Mouse (Mus musculus) intestine, embryonic 14.5 days (tissue): ENCODE measurements around the gene D16Ertd472e. TPM values are rescaled to one million over a fixed set of nuclear protein-coding genes. Genes with fewer than 3 reads are reported as not detected.

Source experiments
- ATAC-seq: fragments of 200-750 bp; cut with Nextera tagmentation; replicated peaks from 2 replicates; pipeline ENCODE4 v1.8.0; 2017; ENCODE audit warnings: low read depth, moderate number of reproducible peaks, moderate TSS enrichment, moderate library complexity; ENCODE audit not compliant: low FRiP score, low TSS enrichment
- DNase-seq: peaks from one replicate; pipeline ENCODE4 v3.0.0-alpha.2; 2018; ENCODE audit warnings: low spot score
- H3K27ac ChIP-seq: fragments of 300-500 bp; sonication (generic); 2 replicates; pipeline ENCODE4 v1.5.1; 2014; ENCODE audit warnings: low read depth, mild to moderate bottlenecking, control low read depth
- H3K27me3 ChIP-seq: fragments of 300-500 bp; sonication (generic); replicated peaks from 2 replicates; pipeline ENCODE4 v1.6.1; 2014; ENCODE audit warnings: low read length, control low read depth; ENCODE audit not compliant: control insufficient read depth, insufficient read depth
- H3K36me3 ChIP-seq: fragments of 300-500 bp; sonication (generic); 2 replicates; pipeline ENCODE4 v1.6.1; 2014; ENCODE audit warnings: low read length, control low read depth; ENCODE audit not compliant: control insufficient read depth, insufficient read depth
- H3K4me1 ChIP-seq: fragments of 300-500 bp; sonication (generic); replicated peaks from 2 replicates; pipeline ENCODE4 v1.6.1; 2014; ENCODE audit warnings: low read length, control low read depth, mixed read lengths; ENCODE audit not compliant: control insufficient read depth, insufficient read depth
- H3K4me2 ChIP-seq: fragments of 300-500 bp; sonication (generic); 2 replicates; pipeline ENCODE4 v1.6.1; 2014; ENCODE audit warnings: low read length
- H3K4me3 ChIP-seq: fragments of 300-500 bp; sonication (generic); 2 replicates; pipeline ENCODE4 v1.5.1; 2014; ENCODE audit warnings: low read depth, low read length, control low read depth, mixed read lengths
- H3K9ac ChIP-seq: fragments of 300-500 bp; sonication (generic); 2 replicates; pipeline ENCODE4 v1.6.1; 2014; ENCODE audit warnings: mild to moderate bottlenecking, low read length
- H3K9me3 ChIP-seq: fragments of 300-500 bp; sonication (generic); 2 replicates; pipeline ENCODE4 v1.6.1; 2016; ENCODE audit warnings: low read length, control low read depth; ENCODE audit not compliant: control insufficient read depth
- WGBS: fragments of 180-500 bp; shearing (Covaris S2); extraction: QIAGEN DNeasy Blood & Tissue Kit; methylation state at CpG from one replicate; pipeline ENCODE4 v1.1.7; 2014; 5-methylcytosine and 5-hydroxymethylcytosine counted together
- polyA plus RNA-seq: library from polyadenylated mRNA; unstranded; fragments of >200 nt; fragmentation: Nextera tagmentation; extraction: Ambion mirVana; gene quantifications from 2 replicates; pipeline ENCODE4 v1.2.1, GENCODE M21; 2014

The D16Ertd472e gene
- polyA plus RNA-seq, 1 experiment from 2014 or later, result 11.8 TPM

GRCm38 (mm10) chr16:78594154-78594553, 17.6 kb upstream of the D16Ertd472e start:
- DNase-seq (no peak), ATAC-seq (no peak)
- Histone ChIP-seq H3K9me3 (no peaks in the 10 kb centered on the region), H3K36me3 (no peaks in the 10 kb centered on the region), H3K27ac (no peak overlapping the region), H3K4me1 (no peaks in the 10 kb centered on the region), H3K9ac (no peak overlapping the region), H3K4me3 (no peak overlapping the region), H3K4me2 (no peak overlapping the region), H3K27me3 (no peaks in the 10 kb centered on the region)
- WGBS, result 47% methylated on average over 3 of the region's 3 CpGs

GRCm38 (mm10) chr16:78591130-78591529, 14.6 kb upstream of the D16Ertd472e start:
- H3K9me3 ChIP-seq, result no peaks in the 10 kb centered on the region
- no peak overlapping the region for H3K9ac ChIP-seq
- no peaks in the 10 kb centered on the region for H3K27me3 ChIP-seq
- ATAC-seq (no peak), DNase-seq (no peak)
- H3K4me1 ChIP-seq, result no peaks in the 10 kb centered on the region
- no peak overlapping the region for H3K4me3 ChIP-seq
- 78% methylated on average over 6 of the region's 6 CpGs for WGBS
- H3K36me3 ChIP-seq, result no peaks in the 10 kb centered on the region
- H3K27ac ChIP-seq, result no peak overlapping the region
- H3K4me2 ChIP-seq, result no peak overlapping the region

GRCm38 (mm10) chr16:78588821-78589220, 12.3 kb upstream of the D16Ertd472e start:
- Histone ChIP-seq H3K4me2 (no peak overlapping the region), H3K27ac (no peak overlapping the region), H3K36me3 (no peaks in the 10 kb centered on the region), H3K4me3 (no peak overlapping the region), H3K27me3 (no peaks in the 10 kb centered on the region), H3K4me1 (no peaks in the 10 kb centered on the region), H3K9ac (no peak overlapping the region), H3K9me3 (no peaks in the 10 kb centered on the region)
- 66% methylated on average over 2 of the region's 2 CpGs for WGBS
- ATAC-seq, result no peak
- DNase-seq, result no peak

GRCm38 (mm10) chr16:78586621-78587020, 10.1 kb upstream of the D16Ertd472e start:
- H3K27me3 ChIP-seq, result no peaks in the 10 kb centered on the region
- H3K4me3 ChIP-seq, result no peak overlapping the region
- no peak overlapping the region for H3K27ac ChIP-seq
- DNase-seq (no peak), ATAC-seq (no peak)
- no peaks in the 10 kb centered on the region for H3K9me3 ChIP-seq
- H3K36me3 ChIP-seq, result no peaks in the 10 kb centered on the region
- WGBS, result 53% methylated on average over 7 of the region's 7 CpGs
- no peak overlapping the region for H3K4me2 ChIP-seq
- no peak overlapping the region for H3K9ac ChIP-seq
- H3K4me1 ChIP-seq, result no peaks in the 10 kb centered on the region

- WGBS, result 81% methylated on average over 11 of the region's 11 CpGs
- Histone ChIP-seq H3K4me1 (no peaks in the 10 kb centered on the region), H3K27me3 (no peaks in the 10 kb centered on the region), H3K27ac (no peak overlapping the region), H3K4me3 (no peak overlapping the region), H3K36me3 (no peaks in the 10 kb centered on the region), H3K4me2 (no peak overlapping the region), H3K9me3 (no peaks in the 10 kb centered on the region), H3K9ac (no peak overlapping the region)
- no peak for ATAC-seq
- no peak for DNase-seq
Observed at GRCm38 (mm10) chr16:78585664-78586397, 9.3 kb upstream of the D16Ertd472e start.

- Histone ChIP-seq H3K4me2 (no peak overlapping the region), H3K4me1 (no peaks in the 10 kb centered on the region), H3K27me3 (no peaks in the 10 kb centered on the region), H3K36me3 (no peaks in the 10 kb centered on the region), H3K9me3 (no peaks in the 10 kb centered on the region), H3K27ac (no peak overlapping the region), H3K9ac (no peak overlapping the region), H3K4me3 (no peak overlapping the region)
- DNase-seq (no peak), ATAC-seq (no peak)
- WGBS, result 76% methylated on average over 4 of the region's 4 CpGs
Observed at GRCm38 (mm10) chr16:78585163-78585562, 8.7 kb upstream of the D16Ertd472e start.

GRCm38 (mm10) chr16:78583968-78584367, 7.5 kb upstream of the D16Ertd472e start:
- H3K9me3 ChIP-seq, result no peaks in the 10 kb centered on the region
- ATAC-seq, result no peak
- H3K27ac ChIP-seq, result no peak overlapping the region
- no peak overlapping the region for H3K9ac ChIP-seq
- no peaks in the 10 kb centered on the region for H3K27me3 ChIP-seq
- no peaks in the 10 kb centered on the region for H3K4me1 ChIP-seq
- DNase-seq, result no peak
- H3K4me2 ChIP-seq, result no peak overlapping the region
- no peaks in the 10 kb centered on the region for H3K36me3 ChIP-seq
- H3K4me3 ChIP-seq, result no peak overlapping the region
- WGBS, result 81% methylated on average over 4 of the region's 4 CpGs

GRCm38 (mm10) chr16:78580387-78580786, 3.9 kb upstream of the D16Ertd472e start:
- Histone ChIP-seq H3K9ac (no peak overlapping the region), H3K27me3 (no peaks in the 10 kb centered on the region), H3K4me2 (no peak overlapping the region), H3K9me3 (no peaks in the 10 kb centered on the region), H3K4me3 (no peak overlapping the region), H3K4me1 (0 out of 2 replicates have a peak, but pooled peaks cover 3% of the 10 kb centered on the region), H3K36me3 (no peaks in the 10 kb centered on the region), H3K27ac (no peak overlapping the region)
- WGBS, result 96% methylated on average over 7 of the region's 7 CpGs
- no peak for ATAC-seq
- no peak for DNase-seq

- Histone ChIP-seq H3K4me1 (peaks cover 10% of the 10 kb centered on the region), H3K27me3 (no peaks in the 10 kb centered on the region), H3K36me3 (no peaks in the 10 kb centered on the region), H3K4me3 (no peak overlapping the region), H3K4me2 (no peak overlapping the region), H3K27ac (no peak overlapping the region), H3K9me3 (no peaks in the 10 kb centered on the region), H3K9ac (no peak overlapping the region)
- no peak for DNase-seq
- no peak for ATAC-seq
- 90% methylated on average over 4 of the region's 4 CpGs for WGBS
Observed at GRCm38 (mm10) chr16:78579386-78579785, 2.9 kb upstream of the D16Ertd472e start.
